In genomic region chr10:17564895-17565620, GRCm38 (mm10) we compare ENCODE assay signal across 22 mouse cellular contexts.
DNase-seq lines count a peak whose midpoint lies in the region; ATAC-seq lines count a peak whose summit lies in the region.
"Had no signal": no experiment of that assay in that cellular context is flagged by ENCODE, and none has a peak within 500 bp of the region (broad histone marks: within the 10 kb centered on the region; RNA-seq: fewer than 3 reads in every experiment).

No protein-coding gene starts in this region.

- H3K9me3 ChIP-seq in heart, embryonic 12.5 days (replicated peaks): no peaks in the 10 kb centered on the region
- H3K9me3 ChIP-seq: embryonic facial prominence, embryonic 13.5 days; heart, embryonic 13.5 days; limb, embryonic 13.5 days; liver, embryonic 15.5 days; midbrain, embryonic 12.5 days had no signal

- no peaks in the 10 kb centered on the region for H3K36me3 ChIP-seq in heart, embryonic 12.5 days
- H3K36me3 ChIP-seq: embryonic facial prominence, embryonic 13.5 days; heart, embryonic 13.5 days; limb, embryonic 13.5 days; liver, embryonic 15.5 days; midbrain, embryonic 12.5 days had no signal

- no peak overlapping the region for H3K9ac ChIP-seq in heart, embryonic 12.5 days
- H3K9ac ChIP-seq: embryonic facial prominence, embryonic 13.5 days; forebrain, postnatal 0 days; heart, embryonic 13.5 days; limb, embryonic 13.5 days; liver, embryonic 15.5 days; midbrain, embryonic 12.5 days had no signal

- peak; percentile 70 for ATAC-seq in CD4-positive, CD25-positive, alpha-beta regulatory T cell, adult 4 months
- peak; percentile 96 for ATAC-seq in granulocyte monocyte progenitor cell, adult 5-6 weeks (replicated peaks; ENCODE audit: poor library complexity, severe bottlenecking)
- peak; percentile 68; the same call in 1 of the 2 replicates for ATAC-seq in neutrophil, adult 5-6 weeks (ENCODE audit: extremely low read depth, insufficient number of reproducible peaks, low FRiP score, poor library complexity, severe bottlenecking)
- no peak for ATAC-seq in heart, embryonic 12.5 days (ENCODE audit: insufficient number of reproducible peaks, low FRiP score)
- ATAC-seq: forebrain, postnatal 0 days had no signal

- no peak overlapping the region for H3K4me3 ChIP-seq in heart, embryonic 12.5 days
- H3K4me3 ChIP-seq: embryonic facial prominence, embryonic 13.5 days; heart, embryonic 13.5 days; limb, embryonic 13.5 days; liver, embryonic 15.5 days; midbrain, embryonic 12.5 days; myocyte had no signal

- no peaks in the 10 kb centered on the region for H3K27me3 ChIP-seq in heart, embryonic 12.5 days (replicated peaks)
- H3K27me3 ChIP-seq: embryonic facial prominence, embryonic 13.5 days; heart, embryonic 13.5 days; limb, embryonic 13.5 days; liver, embryonic 15.5 days; midbrain, embryonic 12.5 days had no signal

- intact Hi-C loops in left cerebral cortex, postnatal 4 days (cut with DNase I): no loop called here

- no peak overlapping the region for H3K4me2 ChIP-seq in heart, embryonic 12.5 days
- H3K4me2 ChIP-seq: embryonic facial prominence, embryonic 13.5 days; heart, embryonic 13.5 days; limb, embryonic 13.5 days; liver, embryonic 15.5 days; midbrain, embryonic 12.5 days had no signal

- 61% methylated on average over 6 of the region's 6 CpGs for WGBS in heart, embryonic 12.5 days

- peak; percentile 22 to 31 for DNase-seq in left cerebral cortex, adult 9 months (ENCODE audit: low spot score in 2 of 2)
- no peak for DNase-seq in left cerebral cortex, postnatal 4 days
- DNase-seq in gastrocnemius, adult 8-10 months (ENCODE audit: low spot score in 2 of 2): no peak
- DNase-seq in lung, postnatal 25 days (ENCODE audit: low spot score): no peak
- DNase-seq: adrenal gland, postnatal 25 days; cerebellum, adult 2 months; forebrain, postnatal 0 days; gastrocnemius, postnatal 25 days; heart, postnatal 4 days; kidney, postnatal 4 days; lung, postnatal 10 days; spleen, adult 18-20 months had no signal

- H3K4me1 ChIP-seq in heart, embryonic 12.5 days (replicated peaks): peaks cover 22% of the 10 kb centered on the region

- no peak overlapping the region for H3K27ac ChIP-seq in heart, embryonic 12.5 days (ENCODE audit: poor library complexity, severe bottlenecking)
- H3K27ac ChIP-seq: embryonic facial prominence, embryonic 13.5 days; heart, embryonic 13.5 days; limb, embryonic 13.5 days; liver, embryonic 15.5 days; midbrain, embryonic 12.5 days had no signal

Comparison
In these comparisons a context has a peak if more than half of its experiments do, and no peak if none do; other contexts are left out.
1. DNase-seq: peak in left cerebral cortex, adult 9 months (2 of 2); none in left cerebral cortex, postnatal 4 days (single experiment), gastrocnemius, adult 8-10 months (0 of 2) and lung, postnatal 25 days (single experiment).